Mouse (Mus musculus) heart, embryonic 15.5 days (tissue): ENCODE data around the gene Emilin2. TPM values are rescaled to one million over a fixed set of nuclear protein-coding genes. Genes with fewer than 3 reads are reported as not detected.

Experiments used
- polyA plus RNA-seq: library from polyadenylated mRNA; unstranded; fragments of >200 nt; fragmentation: Nextera tagmentation; extraction: Ambion mirVana; gene quantifications from 2 replicates; pipeline ENCODE4 v1.2.1, GENCODE M21; 2015

Gene Emilin2
- polyA plus RNA-seq, 1 experiment from 2014 or later = 35.4 TPM

Other genes with a start within 250 kb of the Emilin2 start
- 12.3 and 15.8 TPM in 2 replicates for gene Lpin2, start 129.4 kb downstream of the Emilin2 start, polyA plus RNA-seq
- 2.1 and 2.7 TPM in 2 replicates for gene Gm4707, start 147.9 kb upstream of the Emilin2 start, polyA plus RNA-seq
- 33.2 and 33.3 TPM in 2 replicates for gene Smchd1, start 163.4 kb upstream of the Emilin2 start, polyA plus RNA-seq
- gene Ndc80, start 214.9 kb upstream of the Emilin2 start, polyA plus RNA-seq = 31.8 and 32.3 TPM in 2 replicates
- gene Spdya, start 240.1 kb upstream of the Emilin2 start, polyA plus RNA-seq = 0.23 and 0.39 TPM in 2 replicates